7 mouse cellular contexts compared by ENCODE assay signal in genomic region chr17:63849566-63849965, GRCm38 (mm10). TPM values are rescaled to one million over a fixed set of nuclear protein-coding genes. Genes with fewer than 3 reads are reported as not detected.
DNase-seq lines count a peak whose midpoint lies in the region; ATAC-seq lines count a peak whose summit lies in the region.

No protein-coding gene starts in this region.

- H3K4me2 ChIP-seq in intestine, embryonic 15.5 days (replicated peaks) = peak overlapping the region; percentile 58

- H3K36me3 ChIP-seq in intestine, embryonic 15.5 days = no peaks in the 10 kb centered on the region

- peak; percentile 92 for DNase-seq in adrenal gland, adult 2 months
- peak; percentile 96 for DNase-seq in embryo, embryonic 11 days
- DNase-seq in gastrocnemius, postnatal 25 days = peak; percentile 87
- peak; percentile 79 to 89 for DNase-seq in left cerebral cortex, postnatal 25 days (ENCODE audit: low spot score in 2 of 2)
- peak; percentile 85 for DNase-seq in mesoderm, embryonic 11.5 days (ENCODE audit: low read depth, low spot score)
- peak; percentile 73 for DNase-seq in right cerebral cortex, postnatal 4 days

- whole genome bisulfite sequencing in intestine, embryonic 15.5 days = 2% methylated on average over 22 of the region's 22 CpGs

- no peaks in the 10 kb centered on the region for H3K9me3 ChIP-seq in intestine, embryonic 15.5 days

- ATAC-seq in intestine, embryonic 15.5 days = peak; percentile 100

- H3K4me1 ChIP-seq in intestine, embryonic 15.5 days (replicated peaks) = no peaks in the 10 kb centered on the region

- intact Hi-C loops in left cerebral cortex, postnatal 25 days (cut with DNase I) = no loop called here

- H3K9ac ChIP-seq in intestine, embryonic 15.5 days = peak overlapping the region; percentile 68

- no peaks in the 10 kb centered on the region for H3K27me3 ChIP-seq in intestine, embryonic 15.5 days (replicated peaks)

- peak overlapping the region; percentile 58 for H3K4me3 ChIP-seq in intestine, embryonic 15.5 days (replicated peaks)

- H3K27ac ChIP-seq in intestine, embryonic 15.5 days = peak overlapping the region; percentile 65; the same call in 1 of the 2 replicates

RNA-seq across cellular contexts. Expression of gene Fer, which starts 13.3 kb away (rescaled TPM):
- 10 to 100 TPM; 17.6 to 18.7 TPM for total RNA-seq in adrenal gland, adult 2 months (2021)
- 0.83 and 0.85 TPM in 2 replicates for polyA plus RNA-seq in adrenal gland, adult 2 months (2012; rRNA removed)
- 10 to 100 TPM in 1 of 2 experiments, 1 to 10 TPM in 1; 9.5 to 10.9 TPM for total RNA-seq in gastrocnemius, postnatal 25 days (2021)
- polyA plus RNA-seq in intestine, embryonic 15.5 days (2015; fragmentation: Nextera tagmentation; extraction: Ambion mirVana) = 23.5 and 24.3 TPM in 2 replicates
- total RNA-seq in left cerebral cortex, postnatal 25 days (2021) = 10 to 100 TPM; 29.8 to 30.1 TPM

RNA-seq across cellular contexts. Expression of gene A930002H24Rik, which starts 14.0 kb away (rescaled TPM):
- total RNA-seq in adrenal gland, adult 2 months (2021) = under 1 TPM in 1 of 2 experiments, not detected in 1; 0.66 TPM
- polyA plus RNA-seq in adrenal gland, adult 2 months (2012; rRNA removed) = 1.7 and 2.1 TPM in 2 replicates
- not detected for total RNA-seq in gastrocnemius, postnatal 25 days (2021)
- 1.8 and 2.0 TPM in 2 replicates for polyA plus RNA-seq in intestine, embryonic 15.5 days (2015; fragmentation: Nextera tagmentation; extraction: Ambion mirVana)
- total RNA-seq in left cerebral cortex, postnatal 25 days (2021) = 1 to 10 TPM in 1 of 2 experiments, not detected in 1; 1.1 TPM

Comparison
In these comparisons a context has a peak if more than half of its experiments do, and no peak if none do; other contexts are left out.
1. Peak in every context shown above with its lines: DNase-seq, ATAC-seq, H3K4me3 ChIP-seq and H3K27ac ChIP-seq.